ENCODE assay signal across 7 mouse cellular contexts in genomic region chr9:44076764-44077120, GRCm38 (mm10). TPM values are rescaled to one million over a fixed set of nuclear protein-coding genes. Genes with fewer than 3 reads are reported as not detected.
A peak's percentile ranks its signal among the peaks of the same experiment; 100 is the strongest.
DNase-seq lines count a peak whose midpoint lies in the region; ATAC-seq and TF ChIP-seq lines count a peak whose summit lies in the region.

No protein-coding gene starts in this region.

- H3K9me3 ChIP-seq in neural tube, embryonic 15.5 days (replicated peaks): no peaks in the 10 kb centered on the region
- no peaks in the 10 kb centered on the region for H3K9me3 ChIP-seq in limb, embryonic 14.5 days (ENCODE audit: control insufficient read depth, low read length)

- CTCF ChIA-PET in Patski (lab: Charles Lee): interaction anchor here (0.9 to 5.2 kb wide), 5 partner anchors 10 to 37 kb away, joined by 3 to 24 read pairs (median 6); partner anchors contain the start of genes Gm49380, Rnf26 and Usp2

- H3K36me3 ChIP-seq in neural tube, embryonic 15.5 days: no peaks in the 10 kb centered on the region
- H3K36me3 ChIP-seq in limb, embryonic 14.5 days (ENCODE audit: control insufficient read depth, insufficient read depth, low read length): no peaks in the 10 kb centered on the region

- H3K4me3 ChIP-seq in neural tube, embryonic 15.5 days (replicated peaks): no peak overlapping the region
- no peak overlapping the region for H3K4me3 ChIP-seq in limb, embryonic 14.5 days (replicated peaks; ENCODE audit: low read length)

- peak; percentile 48 for DNase-seq in neural tube, embryonic 10.5 days (ENCODE audit: extremely low spot score, low spot score)
- peak; percentile 82 for DNase-seq in Patski (ENCODE audit: low read depth, low spot score)
- peak; percentile 79 for DNase-seq in embryo, embryonic 10 days (ENCODE audit: low spot score)
- peak; percentile 53 for DNase-seq in limb, embryonic 14.5 days (ENCODE audit: low spot score)
- DNase-seq in retina, embryonic 14.5 days (ENCODE audit: low spot score): peak; percentile 86

- H3K4me2 ChIP-seq in neural tube, embryonic 15.5 days: no peak overlapping the region
- H3K4me2 ChIP-seq in limb, embryonic 14.5 days (replicated peaks; ENCODE audit: low read depth, low read length, severe bottlenecking): no peak overlapping the region

- H3K27me3 ChIP-seq in neural tube, embryonic 15.5 days (replicated peaks): 0 out of 2 replicates have a peak, but pooled peaks cover 3% of the 10 kb centered on the region
- no peaks in the 10 kb centered on the region for H3K27me3 ChIP-seq in Patski
- no peaks in the 10 kb centered on the region for H3K27me3 ChIP-seq in limb, embryonic 14.5 days (ENCODE audit: control insufficient read depth, insufficient read depth, low read length)

- WGBS in neural tube, embryonic 15.5 days: 14% methylated on average over 5 of the region's 5 CpGs
- WGBS in limb, embryonic 14.5 days: 26% methylated on average over 5 of the region's 5 CpGs

- H3K4me1 ChIP-seq in neural tube, embryonic 15.5 days: peaks cover 35% of the 10 kb centered on the region
- peaks cover 17% of the 10 kb centered on the region for H3K4me1 ChIP-seq in limb, embryonic 14.5 days (ENCODE audit: control insufficient read depth, insufficient read depth, low read length)

- H3K27ac ChIP-seq in neural tube, embryonic 15.5 days (replicated peaks): no peak overlapping the region
- H3K27ac ChIP-seq in limb, embryonic 14.5 days (replicated peaks; ENCODE audit: low read depth, low read length): no peak overlapping the region

- in situ Hi-C loops in Patski (cut with MboI; ENCODE audit: low pct_unique_long_range_greater_than_20kb): no loop called here

- H3K9ac ChIP-seq in neural tube, embryonic 15.5 days (replicated peaks): no peak overlapping the region
- H3K9ac ChIP-seq in limb, embryonic 14.5 days (ENCODE audit: low read depth, low read length, severe bottlenecking): no peak overlapping the region

- POLR2A ChIA-PET in Patski (lab: Charles Lee): interaction anchor here (0.6 to 1.0 kb wide), 2 partner anchors 11 to 230 kb away, joined by 3 read pairs; no protein-coding TSS in a partner anchor

- TF ChIP-seq CTCF in Patski (IDR thresholded peaks at IDR 0.05): no peak

- no peak for TF ChIP-seq POLR2A in limb, embryonic 14.5 days (IDR thresholded peaks at IDR 0.05; ENCODE audit: borderline replicate concordance, extremely low read depth, insufficient read depth, insufficient read length)

- no peak for ATAC-seq in neural tube, embryonic 15.5 days (ENCODE audit: low FRiP score)
- peak; percentile 58 for ATAC-seq in Patski
- peak; percentile 29 to 67; a peak in 2 of 4 replicates for ATAC-seq in hematopoietic stem cell, adult 5-6 weeks (replicated peaks in 1 of 2; ENCODE audit: insufficient read depth in 1 of 2, low FRiP score in 2 of 2, low TSS enrichment in 1 of 2, low read depth in 1 of 2, poor library complexity in 2 of 2, severe bottlenecking in 2 of 2)
- no peak for ATAC-seq in limb, embryonic 14.5 days (ENCODE audit: low FRiP score, low read depth)

RNA-seq across cellular contexts. Expression of gene Usp2, which starts 9.9 kb away (rescaled TPM):
- 13.1 and 13.3 TPM in 2 replicates for polyA plus RNA-seq in neural tube, embryonic 15.5 days (2015; fragmentation: Nextera tagmentation; extraction: Ambion mirVana)
- 1.7 TPM for polyA plus RNA-seq in Patski (2021)
- 2.0 and 3.0 TPM in 2 replicates for total RNA-seq in hematopoietic stem cell, adult 5-6 weeks (2017)
- polyA plus RNA-seq in limb, embryonic 14.5 days (2012; rRNA removed): 4.9 and 6.6 TPM in 2 replicates
- 22.5 and 24.4 TPM in 2 replicates for polyA plus RNA-seq in limb, embryonic 14.5 days (2014; fragmentation: Nextera tagmentation; extraction: Ambion mirVana)

RNA-seq across cellular contexts. Expression of gene Mfrp, which starts 24.8 kb away (rescaled TPM):
- 0.08 and 0.28 TPM in 2 replicates for polyA plus RNA-seq in neural tube, embryonic 15.5 days (2015; fragmentation: Nextera tagmentation; extraction: Ambion mirVana)
- 0.12 TPM for polyA plus RNA-seq in Patski (2021)
- total RNA-seq in hematopoietic stem cell, adult 5-6 weeks (2017): not detected in 2 replicates
- 0.08 and 0.29 TPM in 2 replicates for polyA plus RNA-seq in limb, embryonic 14.5 days (2012; rRNA removed)
- 0.18 and 0.37 TPM in 2 replicates for polyA plus RNA-seq in limb, embryonic 14.5 days (2014; fragmentation: Nextera tagmentation; extraction: Ambion mirVana)

RNA-seq across cellular contexts. Expression of gene C1qtnf5, which starts 30.3 kb away (rescaled TPM):
- 5.8 and 9.3 TPM in 2 replicates for polyA plus RNA-seq in neural tube, embryonic 15.5 days (2015; fragmentation: Nextera tagmentation; extraction: Ambion mirVana)
- polyA plus RNA-seq in Patski (2021): 0.15 TPM
- not detected in 2 replicates for total RNA-seq in hematopoietic stem cell, adult 5-6 weeks (2017)
- polyA plus RNA-seq in limb, embryonic 14.5 days (2012; rRNA removed): 10.0 and 12.7 TPM in 2 replicates
- 6.9 and 7.5 TPM in 2 replicates for polyA plus RNA-seq in limb, embryonic 14.5 days (2014; fragmentation: Nextera tagmentation; extraction: Ambion mirVana)

RNA-seq across cellular contexts. Expression of gene Thy1, which starts 33.6 kb away (rescaled TPM):
- polyA plus RNA-seq in neural tube, embryonic 15.5 days (2015; fragmentation: Nextera tagmentation; extraction: Ambion mirVana): 13.0 and 26.6 TPM in 2 replicates
- not detected for polyA plus RNA-seq in Patski (2021)
- total RNA-seq in hematopoietic stem cell, adult 5-6 weeks (2017): 2.0 and 5.8 TPM in 2 replicates
- 49.8 and 50.4 TPM in 2 replicates for polyA plus RNA-seq in limb, embryonic 14.5 days (2012; rRNA removed)
- polyA plus RNA-seq in limb, embryonic 14.5 days (2014; fragmentation: Nextera tagmentation; extraction: Ambion mirVana): 12.6 and 17.2 TPM in 2 replicates

RNA-seq across cellular contexts. Expression of gene Gm49380, which starts 36.6 kb away (rescaled TPM):
- 0.15 and 0.58 TPM in 2 replicates for polyA plus RNA-seq in neural tube, embryonic 15.5 days (2015; fragmentation: Nextera tagmentation; extraction: Ambion mirVana)
- polyA plus RNA-seq in Patski (2021): 0.08 TPM
- not detected in 2 replicates for total RNA-seq in hematopoietic stem cell, adult 5-6 weeks (2017)
- polyA plus RNA-seq in limb, embryonic 14.5 days (2012; rRNA removed): 0.41 and 0.49 TPM in 2 replicates
- 0.23 and 0.65 TPM in 2 replicates for polyA plus RNA-seq in limb, embryonic 14.5 days (2014; fragmentation: Nextera tagmentation; extraction: Ambion mirVana)

Comparison
In these comparisons a context has a peak if more than half of its experiments do, and no peak if none do; other contexts are left out.
1. ATAC-seq: peak in Patski (single experiment) and hematopoietic stem cell, adult 5-6 weeks (2 of 2); none in neural tube, embryonic 15.5 days (single experiment) and limb, embryonic 14.5 days (single experiment).
2. Peak in every context shown above with its lines, with median percentiles within 50 percentile points of each other: DNase-seq.